Mouse (Mus musculus) testis, adult 2 months (tissue): ENCODE measurements at regions not wholly inside any gene's neighbourhood (a gene's known extent, or its start where the extent isn't known, plus 50 kb on each side); places are given as distances from the start of the nearest gene placed in this dataset.

ENCODE experiments used
- CTCF ChIP-seq: fragments of 200-500 bp; IDR thresholded peaks from 2 replicates; pipeline ENCODE4 v1.5.1; 2012; ENCODE audit warnings: low read depth, mild to moderate bottlenecking, inconsistent platforms, low read length, moderate library complexity; ENCODE audit not compliant: control insufficient read depth, insufficient read depth, insufficient replicate concordance
- POLR2A ChIP-seq: fragments of 200-500 bp; IDR thresholded peaks from 2 replicates; pipeline ENCODE4 v1.6.1; 2012; ENCODE audit warnings: low read depth, mild to moderate bottlenecking, inconsistent platforms, low read length, moderate library complexity; ENCODE audit not compliant: control insufficient read depth

DNA sequence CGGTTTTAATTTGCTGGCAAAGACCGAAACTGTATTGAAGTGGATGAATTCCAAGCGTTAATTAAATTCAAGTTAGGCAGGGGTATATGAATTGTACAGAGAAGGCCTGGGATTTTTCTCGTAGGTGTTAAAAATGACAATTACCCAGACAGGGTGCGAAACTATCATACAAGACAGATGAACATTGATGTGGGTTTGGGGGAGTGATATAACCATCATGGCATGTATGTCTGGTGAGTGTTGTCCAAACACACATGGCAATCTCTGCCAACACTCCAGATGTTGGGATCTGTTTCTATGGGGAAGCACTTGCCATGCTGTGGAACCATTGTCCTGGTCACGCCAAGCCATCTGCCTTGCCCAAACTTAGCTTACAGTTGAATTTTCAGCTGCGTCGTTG, 107.8 kb downstream of the Gja1 start:
- TF ChIP-seq CTCF = no peak
- no peak for TF ChIP-seq POLR2A
